Mouse (Mus musculus) activated CD4-positive, CD25-positive, alpha-beta regulatory T cell, adult 4 months (primary cell): ENCODE measurements around the gene 1700037H04Rik. TPM values are rescaled to one million over a fixed set of nuclear protein-coding genes. Genes with fewer than 3 reads are reported as not detected.

Source experiments
- ATAC-seq: one replicate; pipeline ENCODE4 v1.8.0; 2017
- polyA plus RNA-seq, 2 experiments: library from polyadenylated mRNA; unstranded; fragments of 100-300 nt; shearing (Covaris generic); gene quantifications; one replicate each; pipeline ENCODE4 v1.2.1; 2017

1700037H04Rik gene
- 10 to 100 TPM; 37.7 to 47.8 TPM for polyA plus RNA-seq

DNA sequence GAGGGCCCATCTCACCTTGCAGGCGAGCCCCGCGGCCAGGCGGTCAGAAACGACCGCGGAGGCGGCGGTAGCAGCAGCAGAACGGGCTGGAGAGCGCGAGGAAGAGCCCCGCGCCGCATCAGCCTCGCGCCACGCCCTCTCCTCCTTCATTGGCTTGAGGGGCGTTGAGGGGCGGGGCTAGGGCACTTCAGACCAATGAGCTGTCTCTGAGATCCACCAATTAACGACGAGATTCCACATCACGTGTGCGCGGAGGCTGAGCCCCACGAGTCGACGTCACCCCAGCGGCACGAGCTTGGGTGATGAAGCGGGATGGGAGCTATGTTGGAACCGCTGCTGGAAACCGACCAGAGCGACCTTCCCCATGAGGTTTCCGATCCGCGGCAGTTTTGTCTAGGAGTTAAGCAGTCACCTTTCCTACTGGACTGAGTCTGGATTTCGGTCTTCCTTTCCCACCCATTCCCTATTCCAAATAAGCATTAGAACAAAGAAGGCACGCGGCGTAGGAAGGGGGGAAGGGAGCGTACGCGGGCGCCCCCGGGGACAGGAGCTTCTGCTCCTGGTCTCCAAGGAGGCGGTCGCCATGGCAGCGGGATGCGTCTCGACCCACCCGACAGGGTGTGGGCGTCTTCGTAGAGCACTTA, at the start of gene 1700037H04Rik:
Gene 1700037H04Rik (minus strand): TSS at position 144 of the 644 bp plus-strand sequence.
- peak; percentile 99 for ATAC-seq

DNA sequence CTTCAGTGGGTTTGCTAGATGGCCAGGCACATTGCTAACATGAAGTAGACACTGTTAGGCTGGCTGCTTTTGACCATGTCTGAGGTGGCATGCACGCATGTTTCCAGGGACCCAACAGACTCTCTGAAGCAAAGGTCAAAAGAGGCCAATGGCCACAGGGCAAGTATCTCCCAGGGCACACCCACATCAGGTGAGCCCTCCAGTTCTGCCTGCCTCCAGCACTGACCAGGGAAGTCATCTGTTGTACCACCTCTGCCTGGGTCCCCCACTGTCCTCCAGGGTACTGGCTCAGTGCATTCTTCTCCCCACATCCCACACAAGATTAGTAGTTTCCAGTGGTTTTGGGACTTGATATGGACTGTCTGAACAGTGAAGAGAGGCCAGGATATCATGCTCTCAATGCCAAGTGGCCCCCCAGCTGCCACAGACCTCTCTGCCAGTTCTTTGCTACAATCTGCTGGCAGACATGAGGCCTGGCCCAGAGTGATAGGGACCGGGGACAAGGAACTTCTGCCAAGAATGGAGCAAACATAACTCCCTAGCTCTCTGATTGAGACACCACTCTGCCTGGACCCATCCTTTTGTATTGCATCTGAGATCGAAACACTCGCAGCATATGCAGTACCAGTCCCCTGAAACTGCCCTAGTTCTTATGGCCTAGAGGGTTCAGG, 49.4 kb upstream of the 1700037H04Rik start:
- ATAC-seq, result no peak

GRCm38 (mm10) chr2:131208356-131208755, 48.5 kb upstream of the 1700037H04Rik start:
- ATAC-seq, result no peak

- no peak for ATAC-seq
Measured at GRCm38 (mm10) chr2:131206778-131207177, 46.9 kb upstream of the 1700037H04Rik start, which contains the start of gene Ap5s1. Gene Ap5s1, plus strand, starts transcription at chr2:131207078.

- no peak for ATAC-seq
Measured at GRCm38 (mm10) chr2:131205521-131206182, 45.8 kb upstream of the 1700037H04Rik start.

DNA sequence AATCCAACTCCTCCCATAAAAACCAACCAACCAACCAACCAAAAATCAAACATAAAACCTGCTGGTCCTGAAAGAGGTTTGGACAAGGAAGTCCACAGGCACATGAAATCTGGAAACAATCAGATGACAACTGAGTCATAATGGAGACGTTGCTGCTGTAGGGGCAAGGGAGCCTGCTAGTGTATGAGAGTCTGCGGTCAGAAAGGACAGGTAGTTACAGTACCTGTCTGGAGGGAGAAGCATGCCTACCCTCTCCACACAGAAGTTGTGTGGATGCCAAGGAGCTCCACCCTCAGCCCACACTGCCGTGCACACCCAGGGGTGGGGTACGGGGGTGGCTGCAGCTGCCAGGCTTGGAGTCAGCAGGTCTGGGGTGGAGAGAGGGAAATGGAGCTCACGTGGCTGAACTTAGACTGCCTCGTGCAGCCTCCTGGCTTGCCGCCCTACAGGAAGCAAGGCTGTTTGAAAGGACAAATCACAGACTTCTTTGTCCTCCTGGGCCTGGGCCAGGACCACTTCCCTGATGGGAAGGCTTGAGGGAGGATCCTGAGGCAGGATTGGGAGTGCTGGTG, 44.6 kb upstream of the 1700037H04Rik start:
- ATAC-seq, result peak; percentile 55

DNA sequence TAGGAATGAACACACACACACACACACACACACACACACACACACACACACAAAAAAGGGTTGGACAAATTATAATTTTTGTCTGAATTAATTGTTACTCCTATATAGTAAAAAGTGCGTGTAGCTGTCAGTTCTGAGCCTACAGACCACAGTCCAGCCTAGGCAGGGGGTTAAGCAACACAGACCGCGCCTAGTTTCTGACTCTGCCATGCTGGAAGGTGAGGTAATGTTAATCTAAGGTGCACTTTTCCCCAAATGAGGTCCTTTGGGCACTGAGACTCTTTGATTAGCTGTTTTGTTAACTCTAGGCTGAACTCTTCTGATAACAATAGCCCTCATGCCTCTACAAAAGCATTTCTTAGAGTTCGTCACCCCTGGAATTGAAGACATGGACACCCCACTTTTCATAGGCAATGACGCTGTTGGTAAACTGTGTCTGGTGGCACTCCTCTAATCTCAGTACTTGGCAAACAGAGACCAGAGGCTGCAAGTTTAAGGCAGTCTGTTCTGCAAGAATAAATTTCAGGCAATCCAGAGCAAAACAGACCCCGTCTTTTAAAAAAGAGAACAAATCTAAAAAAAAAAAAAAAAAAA, 44.0 kb upstream of the 1700037H04Rik start:
- ATAC-seq, result no peak

DNA sequence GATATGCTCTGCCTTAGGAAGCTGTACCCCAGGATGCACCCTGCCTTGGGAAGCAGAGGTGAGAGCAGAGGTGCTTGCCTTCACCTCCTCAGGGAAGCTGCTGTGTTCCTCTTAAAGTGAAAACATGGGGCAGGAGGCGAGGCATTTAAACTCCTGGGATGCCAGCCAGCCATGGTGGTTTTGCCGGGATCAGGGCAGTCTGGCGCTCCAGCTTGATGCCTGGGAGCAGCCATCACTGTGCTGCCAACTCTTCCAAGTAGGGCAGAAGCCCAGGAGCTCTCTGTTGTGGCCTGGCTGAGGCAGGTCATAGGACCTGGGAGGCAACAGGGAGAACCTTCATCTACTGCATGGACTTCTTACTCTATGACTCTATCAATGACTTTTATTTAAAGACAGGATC, 41.4 kb upstream of the 1700037H04Rik start:
- no peak for ATAC-seq

DNA sequence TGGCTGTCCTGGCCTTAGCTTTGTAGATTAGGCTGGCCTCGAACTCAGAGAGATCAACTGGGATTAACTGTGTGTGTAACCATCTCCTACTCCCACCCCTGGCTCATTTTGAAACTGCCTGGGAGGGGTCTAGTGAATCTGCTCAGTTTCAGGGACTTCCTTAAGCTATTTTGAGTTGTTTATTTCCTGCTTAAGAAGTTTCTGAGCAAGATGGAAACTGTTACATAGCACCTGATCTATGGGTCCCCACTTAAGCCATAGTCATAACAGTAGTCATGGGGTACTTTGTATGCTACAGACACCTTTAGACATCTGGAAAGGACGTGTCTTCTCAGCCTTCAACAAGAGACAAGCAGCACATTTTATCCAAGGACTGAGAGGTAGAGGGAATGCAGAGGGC, 40.8 kb upstream of the 1700037H04Rik start:
- ATAC-seq, result no peak

DNA sequence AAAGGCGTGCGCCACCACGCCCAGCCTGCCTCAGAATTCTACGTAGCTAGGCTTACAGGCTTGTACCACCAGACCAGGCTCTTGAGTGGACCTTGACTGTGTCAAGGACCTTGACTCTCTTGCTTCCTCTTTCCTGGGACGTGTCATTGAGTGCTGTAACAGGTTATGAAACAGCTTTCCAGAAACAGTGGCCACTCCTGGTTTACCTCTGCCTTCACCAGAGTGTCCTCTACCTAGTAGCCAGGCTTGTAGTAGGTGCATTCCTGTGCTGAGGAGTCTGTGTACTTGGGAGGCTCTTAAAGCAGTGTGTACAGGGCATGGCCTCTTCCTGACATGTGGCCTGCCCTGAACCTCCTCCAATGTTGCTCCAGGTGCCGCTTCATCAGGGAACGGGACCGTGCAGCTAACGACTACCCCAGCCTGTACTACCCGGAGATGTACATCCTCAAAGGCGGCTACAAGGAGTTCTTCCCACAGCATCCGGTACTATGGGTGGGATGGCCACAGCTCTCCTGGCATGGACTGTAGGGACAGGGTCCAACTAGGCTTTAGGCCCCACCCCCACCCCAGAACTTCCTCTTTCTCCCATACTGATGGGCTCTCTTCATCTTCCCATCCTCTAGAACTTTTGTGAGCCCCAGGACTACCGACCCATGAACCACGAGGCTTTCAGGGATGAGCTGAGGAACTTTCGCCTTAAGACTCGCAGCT, 36.9 kb upstream of the 1700037H04Rik start:
- no peak for ATAC-seq

DNA sequence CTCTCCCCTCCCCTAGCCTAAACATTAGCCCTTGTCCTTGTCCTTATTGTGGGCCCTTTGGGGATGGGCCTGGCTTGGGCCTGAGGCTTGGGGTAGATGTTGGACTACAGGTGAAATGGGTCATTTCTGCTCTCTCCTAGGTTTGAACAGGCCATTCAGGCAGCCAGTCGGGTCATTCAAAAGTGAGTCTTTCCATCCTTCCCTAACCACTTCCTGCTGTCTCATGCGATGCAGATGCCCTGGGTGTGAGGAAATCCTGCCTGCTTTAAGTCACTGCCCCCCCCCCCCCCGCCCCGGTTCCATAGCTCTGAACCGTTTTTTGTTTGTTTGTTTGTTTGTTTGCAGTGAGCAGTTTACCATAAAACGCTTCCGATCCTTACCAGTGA, 31.1 kb upstream of the 1700037H04Rik start:
- ATAC-seq, result peak; percentile 20

DNA sequence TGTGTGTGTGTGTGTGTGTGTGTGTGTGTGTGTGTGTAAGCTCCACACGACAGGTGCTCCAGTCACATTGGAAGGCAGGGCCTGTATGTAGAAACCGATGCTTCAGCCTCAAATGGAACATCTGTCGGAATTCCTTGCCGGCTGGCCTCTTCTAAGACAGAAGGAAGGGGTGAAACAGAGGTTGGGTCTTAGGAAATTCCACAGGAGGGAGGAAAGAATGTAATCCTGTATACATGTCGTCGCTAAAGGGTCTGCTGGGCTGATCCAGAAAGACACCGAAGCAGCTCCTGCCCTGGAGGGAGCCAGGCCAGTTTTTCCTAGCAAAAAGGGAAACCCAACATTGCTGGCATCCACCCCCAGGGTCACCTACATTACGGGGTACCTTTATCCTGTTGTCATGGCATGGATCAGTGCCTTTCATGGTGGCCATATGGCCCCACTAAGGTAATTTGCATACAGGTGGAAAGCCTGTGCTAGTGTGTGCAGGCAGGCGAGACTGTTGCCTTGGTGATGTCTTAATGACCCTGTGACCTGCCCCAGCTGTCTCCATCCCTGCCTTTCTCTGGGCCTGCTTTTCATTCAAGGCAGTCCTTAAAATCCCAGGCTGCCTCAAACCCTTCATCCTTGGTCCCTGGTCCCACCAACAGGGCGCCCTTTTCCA, 30.6 kb upstream of the 1700037H04Rik start:
- peak; percentile 5 for ATAC-seq

DNA sequence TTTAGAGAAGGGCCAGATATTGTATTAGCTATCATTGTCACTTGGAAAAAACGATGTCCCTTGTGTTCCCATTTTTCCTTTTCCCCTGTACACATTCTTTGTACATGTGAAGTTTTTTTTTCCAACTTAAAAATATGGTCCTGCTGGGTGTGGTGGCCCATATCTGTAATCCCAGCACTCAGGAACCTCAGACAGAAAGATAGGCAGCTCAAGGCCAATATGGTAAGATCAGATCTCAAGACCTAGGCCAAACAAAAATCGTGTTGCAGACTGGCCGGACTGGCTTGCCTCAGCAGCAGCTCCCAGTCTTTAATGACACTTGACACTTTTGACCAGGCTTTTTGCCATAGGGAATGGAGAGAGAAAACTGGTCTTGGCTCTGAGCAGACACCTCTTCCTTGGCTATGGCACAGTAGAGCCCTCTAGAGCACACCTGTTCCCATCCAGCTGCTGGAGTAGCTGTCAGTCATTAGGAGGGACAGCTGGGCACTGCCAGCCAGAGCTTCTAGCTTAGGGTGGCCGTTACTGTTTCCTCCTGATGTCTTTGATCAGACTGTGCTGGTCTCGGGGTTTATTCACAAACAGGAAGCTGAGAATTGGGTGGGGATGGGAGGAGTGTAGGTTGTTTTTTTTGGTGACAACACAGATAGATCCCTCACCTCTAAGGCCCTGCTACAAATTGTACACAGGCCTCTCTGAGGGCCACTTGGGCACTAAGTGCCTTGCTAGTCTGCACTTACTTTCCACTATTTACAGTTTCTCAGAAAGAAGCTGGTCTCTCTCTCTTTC, 29.8 kb upstream of the 1700037H04Rik start:
- peak; percentile 49 for ATAC-seq

GRCm38 (mm10) chr2:131188311-131188710, 28.4 kb upstream of the 1700037H04Rik start:
- no peak for ATAC-seq

- no peak for ATAC-seq
Measured at GRCm38 (mm10) chr2:131187602-131187922, 27.7 kb upstream of the 1700037H04Rik start.

DNA sequence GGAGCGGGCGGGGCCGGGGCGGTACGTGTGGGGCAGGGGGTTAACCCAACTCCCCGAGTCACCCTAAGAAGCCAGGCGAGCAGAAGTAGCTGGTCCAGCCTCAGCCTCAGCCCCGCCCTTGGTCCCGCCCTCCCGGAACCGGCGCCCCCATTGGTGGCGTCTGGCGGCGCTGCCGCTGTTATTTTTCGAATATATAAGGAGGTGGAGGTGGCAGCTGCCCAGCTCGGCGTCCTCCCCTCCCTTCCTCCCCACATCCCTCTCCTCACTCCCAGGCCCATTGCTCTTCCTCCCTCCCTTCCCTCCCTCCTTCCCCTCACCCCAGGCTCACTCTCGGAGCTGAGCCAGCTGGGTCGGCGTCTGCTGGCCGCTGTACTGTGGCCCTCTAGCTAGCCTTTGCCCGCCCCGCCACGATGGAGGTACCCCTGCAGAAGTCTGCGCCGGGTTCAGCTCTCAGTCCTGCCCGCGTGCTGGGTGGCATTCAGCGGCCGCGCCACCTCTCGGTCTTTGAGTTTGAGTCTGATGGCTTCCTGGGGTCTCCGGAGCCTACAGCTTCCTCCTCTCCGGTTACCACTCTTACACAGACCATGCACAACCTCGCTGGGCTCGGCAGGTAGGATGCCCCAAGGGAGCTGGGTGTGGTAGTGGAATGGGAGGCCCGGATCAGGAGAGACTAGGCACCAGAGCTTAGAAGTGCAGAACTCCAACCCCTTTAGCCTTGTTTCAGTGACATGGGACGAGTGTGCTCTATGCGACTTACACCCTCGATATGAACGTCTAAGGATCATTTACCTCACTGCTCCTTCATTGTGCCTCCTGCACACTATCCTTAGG, 27.1 kb upstream of the 1700037H04Rik start, which contains the start of the genes Cdc25b and Spef1:
Gene Cdc25b (plus strand): TSS at position 179 of the 831 bp plus-strand sequence.
Gene Spef1 (minus strand): TSS at position 512 of the 831 bp plus-strand sequence.
- peak; percentile 71 for ATAC-seq

GRCm38 (mm10) chr2:131186343-131186742, 26.5 kb upstream of the 1700037H04Rik start:
- ATAC-seq, result no peak

DNA sequence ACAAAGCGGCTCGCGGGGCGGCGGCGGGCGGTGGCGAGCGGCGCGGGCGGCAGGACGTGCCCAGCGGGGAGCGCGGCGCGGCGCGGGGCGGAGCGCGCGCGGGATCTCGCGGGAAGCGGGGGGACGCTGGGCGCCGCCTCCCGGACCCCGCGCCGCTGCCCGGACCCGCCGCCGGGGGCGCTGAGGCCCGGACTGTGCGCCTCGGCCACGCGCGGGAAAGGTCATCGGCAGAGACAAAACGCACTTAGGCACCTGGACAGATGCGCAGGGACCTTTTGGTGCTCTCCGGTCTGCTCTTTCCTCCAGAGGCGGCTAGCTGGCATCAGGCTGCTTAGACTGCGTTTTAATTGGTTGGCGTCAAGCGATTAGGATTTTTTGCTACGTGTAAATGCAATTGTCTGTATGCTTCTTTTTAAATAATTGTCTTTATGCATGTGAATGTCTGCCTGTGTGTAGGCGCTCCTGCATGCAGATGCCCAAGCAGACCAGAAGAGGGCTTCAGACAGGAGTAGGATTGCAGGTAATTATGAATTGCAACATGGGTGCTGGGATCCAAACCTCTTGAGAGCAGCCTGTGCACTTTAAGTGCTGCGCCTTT, 20.2 kb upstream of the 1700037H04Rik start, which contains the start of gene Cenpb:
Gene Cenpb (minus strand): TSS at position 78 of the 598 bp plus-strand sequence.
- ATAC-seq, result peak; percentile 74

GRCm38 (mm10) chr2:131179246-131179886, 19.5 kb upstream of the 1700037H04Rik start:
- peak; percentile 17 for ATAC-seq
